Mouse (Mus musculus) brain, embryonic 14.5 days (tissue): ENCODE measurements around the gene Pus3.

Experiments used
- CTCF ChIP-seq: fragments of 200-500 bp; IDR thresholded peaks from 2 replicates; pipeline ENCODE4 v1.5.1; 2012; ENCODE audit warnings: inconsistent platforms, mild to moderate bottlenecking, moderate library complexity, borderline replicate concordance; ENCODE audit not compliant: insufficient read depth, insufficient read length; ENCODE audit errors: extremely low read depth
- POLR2A ChIP-seq: fragments of 200-500 bp; IDR thresholded peaks from 2 replicates; pipeline ENCODE4 v1.6.1; 2012; ENCODE audit warnings: mild to moderate bottlenecking, inconsistent platforms, borderline replicate concordance; ENCODE audit not compliant: poor library complexity, insufficient read depth, insufficient read length, severe bottlenecking; ENCODE audit errors: extremely low read depth

DNA sequence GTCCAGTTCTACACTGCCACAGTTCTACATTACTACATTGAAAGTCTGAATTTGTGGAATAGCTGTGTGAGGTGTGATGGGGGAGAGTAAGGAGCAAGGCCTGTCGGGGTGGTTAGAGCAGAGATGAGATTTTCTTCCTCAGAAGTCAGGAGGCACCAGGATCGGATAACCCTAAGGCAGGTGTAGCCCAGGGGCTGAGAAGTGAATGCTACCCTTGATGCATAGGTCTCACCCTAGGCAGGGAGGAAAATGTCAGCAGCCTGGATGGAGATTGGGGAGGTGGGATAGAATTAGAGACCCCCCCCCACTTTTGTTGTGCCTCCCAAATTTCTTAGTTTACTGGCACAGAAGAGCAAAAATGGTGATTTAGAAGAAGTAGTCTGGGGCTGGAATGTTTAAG, 36.2 kb upstream of the Pus3 start:
- TF ChIP-seq CTCF (no peak), POLR2A (no peak)
